Comparison of ENCODE assay signal across 16 mouse cellular contexts in the genomic region with DNA sequence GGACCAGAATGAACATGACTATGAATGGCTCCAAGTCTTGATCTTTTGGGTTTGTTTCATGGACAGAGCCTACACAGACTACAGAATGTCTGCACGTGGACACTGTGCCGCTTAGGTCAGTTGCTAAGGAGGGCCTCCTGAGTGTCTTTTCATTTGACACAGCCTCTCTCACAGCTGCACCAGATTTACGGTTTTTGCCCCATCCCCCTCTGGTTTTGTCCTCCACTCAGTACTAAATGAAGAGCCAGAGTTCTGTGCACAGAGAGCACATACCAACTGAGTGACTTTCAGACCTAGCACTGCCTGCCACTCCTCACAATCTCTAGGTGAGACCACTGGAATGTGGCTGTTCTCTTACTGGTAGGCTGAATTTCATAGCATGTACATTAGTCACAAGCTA.
A peak's percentile ranks its signal among the peaks of the same experiment; 100 is the strongest.
DNase-seq lines count a peak whose midpoint lies in the region; ATAC-seq and TF ChIP-seq lines count a peak whose summit lies in the region.
"Had no signal": no experiment of that assay in that cellular context is flagged by ENCODE, and none has a peak within 500 bp of the region (broad histone marks: within the 10 kb centered on the region; RNA-seq: fewer than 3 reads in every experiment).

No protein-coding gene starts in this region.

- intact Hi-C loops in heart, adult 2 months (cut with DNase I) = no loop called here

- H3K27ac ChIP-seq in heart, embryonic 12.5 days (ENCODE audit: poor library complexity, severe bottlenecking) = peak overlapping the region; percentile 66
- H3K27ac ChIP-seq in heart, adult 2 months = no peak overlapping the region
- no peak overlapping the region for H3K27ac ChIP-seq in midbrain, embryonic 11.5 days (ENCODE audit: low read depth, low read length)
- no peak overlapping the region for H3K27ac ChIP-seq in midbrain, embryonic 10.5 days (replicated peaks)
- H3K27ac ChIP-seq in neural tube, embryonic 14.5 days (ENCODE audit: low read depth, low read length) = no peak overlapping the region
- H3K27ac ChIP-seq: intestine, embryonic 15.5 days; limb, embryonic 12.5 days had no signal

- DNase-seq in heart, adult 2 months = no peak
- DNase-seq in midbrain, embryonic 11.5 days (ENCODE audit: low spot score, missing footprints) = peak; percentile 72
- no peak for DNase-seq in midbrain, embryonic 10.5 days (ENCODE audit: low spot score)
- peak; percentile 42 for DNase-seq in embryo, embryonic 11 days
- DNase-seq in T-cell, adult 2 months (ENCODE audit: low spot score) = no peak
- DNase-seq in cerebellum, adult 18-20 months = no peak
- DNase-seq: adrenal gland, postnatal 36 days; cerebellum, adult 11 months; kidney, postnatal 4 days; layer of hippocampus, postnatal 36 days; liver, postnatal 0 days; thymus, postnatal 36 days had no signal

- no peak for TF ChIP-seq CTCF in heart, adult 2 months (IDR thresholded peaks at IDR 0.05)

- TF ChIP-seq EP300 in heart, adult 2 months (IDR thresholded peaks at IDR 0.05; ENCODE audit: insufficient read depth, low read depth, low read length) = no peak

- peak; percentile 72; the same call in 1 of the 2 replicates for ATAC-seq in heart, embryonic 12.5 days (ENCODE audit: insufficient number of reproducible peaks, low FRiP score)
- ATAC-seq in midbrain, embryonic 11.5 days (ENCODE audit: low FRiP score) = peak; percentile 30; the same call in 1 of the 2 replicates
- ATAC-seq in neural tube, embryonic 14.5 days (ENCODE audit: low read depth) = peak; percentile 51; the same call in 1 of the 2 replicates
- ATAC-seq: intestine, embryonic 15.5 days; liver, postnatal 0 days had no signal

- no peak overlapping the region for H3K9ac ChIP-seq in heart, embryonic 12.5 days
- no peak overlapping the region for H3K9ac ChIP-seq in heart, adult 2 months (ENCODE audit: low read depth, low read length)
- H3K9ac ChIP-seq in midbrain, embryonic 11.5 days (ENCODE audit: low read length) = no peak overlapping the region
- no peak overlapping the region for H3K9ac ChIP-seq in neural tube, embryonic 14.5 days (replicated peaks; ENCODE audit: low read depth, low read length)
- H3K9ac ChIP-seq: intestine, embryonic 15.5 days; limb, embryonic 12.5 days; liver, postnatal 0 days had no signal

- no peaks in the 10 kb centered on the region for H3K36me3 ChIP-seq in heart, embryonic 12.5 days
- no peaks in the 10 kb centered on the region; the same call in 1 of the 2 replicates for H3K36me3 ChIP-seq in heart, adult 2 months (ENCODE audit: control insufficient read depth, insufficient read depth, low read length)
- H3K36me3 ChIP-seq in midbrain, embryonic 11.5 days (ENCODE audit: control insufficient read depth, insufficient read depth, low read length) = no peaks in the 10 kb centered on the region
- H3K36me3 ChIP-seq in midbrain, embryonic 10.5 days = no peaks in the 10 kb centered on the region
- H3K36me3 ChIP-seq in neural tube, embryonic 14.5 days (ENCODE audit: control insufficient read depth, insufficient read depth, low read length) = no peaks in the 10 kb centered on the region
- H3K36me3 ChIP-seq: intestine, embryonic 15.5 days; limb, embryonic 12.5 days had no signal

- no peak overlapping the region for H3K4me3 ChIP-seq in heart, embryonic 12.5 days
- no peak overlapping the region for H3K4me3 ChIP-seq in heart, adult 2 months
- H3K4me3 ChIP-seq in midbrain, embryonic 11.5 days (ENCODE audit: low read depth, low read length) = no peak overlapping the region
- no peak overlapping the region for H3K4me3 ChIP-seq in midbrain, embryonic 10.5 days
- no peak overlapping the region for H3K4me3 ChIP-seq in neural tube, embryonic 14.5 days (ENCODE audit: low read depth, low read length)
- H3K4me3 ChIP-seq: intestine, embryonic 15.5 days; limb, embryonic 12.5 days had no signal

- no peak for TF ChIP-seq POLR2A in heart, adult 2 months (IDR thresholded peaks at IDR 0.05; ENCODE audit: insufficient read depth, low read depth, low read length)

- WGBS in heart, embryonic 12.5 days = 46% methylated on average over 3 of the region's 3 CpGs
- WGBS in heart, adult 2 months = 50% methylated on average over 3 of the region's 3 CpGs
- 45% methylated on average over 3 of the region's 3 CpGs for WGBS in midbrain, embryonic 11.5 days
- WGBS in midbrain, embryonic 10.5 days = 51% methylated on average over 3 of the region's 3 CpGs
- WGBS in neural tube, embryonic 14.5 days = 19% methylated on average over 3 of the region's 3 CpGs

- no peaks in the 10 kb centered on the region for H3K9me3 ChIP-seq in heart, embryonic 12.5 days (replicated peaks)
- H3K9me3 ChIP-seq in midbrain, embryonic 11.5 days (ENCODE audit: control insufficient read depth, low read length) = no peaks in the 10 kb centered on the region
- no peaks in the 10 kb centered on the region for H3K9me3 ChIP-seq in midbrain, embryonic 10.5 days (replicated peaks)
- no peaks in the 10 kb centered on the region for H3K9me3 ChIP-seq in neural tube, embryonic 14.5 days (ENCODE audit: control insufficient read depth, low read length)
- H3K9me3 ChIP-seq: intestine, embryonic 15.5 days; limb, embryonic 12.5 days had no signal

- no peaks in the 10 kb centered on the region for H3K27me3 ChIP-seq in heart, embryonic 12.5 days (replicated peaks)
- no peaks in the 10 kb centered on the region for H3K27me3 ChIP-seq in heart, adult 2 months (ENCODE audit: control insufficient read depth, insufficient read depth, low read length)
- H3K27me3 ChIP-seq in midbrain, embryonic 11.5 days (ENCODE audit: control insufficient read depth, insufficient read depth, low read length) = no peaks in the 10 kb centered on the region
- H3K27me3 ChIP-seq in midbrain, embryonic 10.5 days (ENCODE audit: low read depth, poor library complexity, severe bottlenecking) = no peaks in the 10 kb centered on the region
- no peaks in the 10 kb centered on the region for H3K27me3 ChIP-seq in neural tube, embryonic 14.5 days (ENCODE audit: control insufficient read depth, insufficient read depth, low read length)
- H3K27me3 ChIP-seq: intestine, embryonic 15.5 days; limb, embryonic 12.5 days had no signal

- peaks cover 6% of the 10 kb centered on the region; the same call in 1 of the 2 replicates for H3K4me1 ChIP-seq in heart, embryonic 12.5 days (replicated peaks)
- H3K4me1 ChIP-seq in heart, adult 2 months (ENCODE audit: control insufficient read depth, insufficient read depth, low read length) = no peaks in the 10 kb centered on the region; the same call in 1 of the 2 replicates
- no peaks in the 10 kb centered on the region for H3K4me1 ChIP-seq in midbrain, embryonic 11.5 days (ENCODE audit: control insufficient read depth, insufficient read depth, low read length)
- peaks cover 4% of the 10 kb centered on the region for H3K4me1 ChIP-seq in midbrain, embryonic 10.5 days
- no peaks in the 10 kb centered on the region for H3K4me1 ChIP-seq in neural tube, embryonic 14.5 days (ENCODE audit: control insufficient read depth, insufficient read depth, low read length)
- H3K4me1 ChIP-seq: intestine, embryonic 15.5 days had no signal

- H3K79me2 ChIP-seq in heart, adult 2 months (replicated peaks; ENCODE audit: control insufficient read depth, insufficient read depth, low read length) = no peaks in the 10 kb centered on the region

- no peak overlapping the region for H3K4me2 ChIP-seq in heart, embryonic 12.5 days
- H3K4me2 ChIP-seq in midbrain, embryonic 11.5 days = no peak overlapping the region
- no peak overlapping the region for H3K4me2 ChIP-seq in neural tube, embryonic 14.5 days (ENCODE audit: low read depth, low read length)
- H3K4me2 ChIP-seq: intestine, embryonic 15.5 days; limb, embryonic 12.5 days had no signal

Comparison
In these comparisons a context has a peak if more than half of its experiments do, and no peak if none do; other contexts are left out.
1. DNase-seq: peak in midbrain, embryonic 11.5 days (single experiment) and embryo, embryonic 11 days (single experiment); none in heart, adult 2 months (0 of 2), midbrain, embryonic 10.5 days (single experiment), T-cell, adult 2 months (single experiment) and cerebellum, adult 18-20 months (0 of 2).
2. Peak in every context shown above with its lines, with median percentiles within 50 percentile points of each other: ATAC-seq.